Mouse (Mus musculus): ENCODE measurements at regions not wholly inside any gene's neighbourhood (a gene's known extent, or its start where the extent isn't known, plus 50 kb on each side); places are given as distances from the start of the nearest gene placed in this dataset.

DNA sequence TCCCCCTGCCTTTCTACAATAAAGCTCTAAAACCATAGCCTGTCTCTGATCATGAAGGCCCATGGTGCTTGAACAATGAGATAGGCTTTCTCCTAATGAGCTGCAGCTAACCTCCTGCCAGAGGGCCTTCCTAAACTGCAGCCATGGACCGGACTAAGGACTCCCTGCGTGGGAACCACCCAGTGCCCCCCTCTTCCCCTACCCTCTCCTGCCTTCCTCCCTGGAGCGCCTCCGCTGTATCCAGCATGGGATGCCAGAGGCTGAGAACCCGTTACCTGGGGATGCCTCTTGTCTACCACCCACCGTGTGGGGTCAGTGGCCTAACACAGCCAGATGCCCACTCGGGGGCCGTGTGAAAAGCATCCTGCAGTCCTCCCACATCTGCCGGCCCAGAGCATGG is 51.7 kb upstream of the Wls start:
- Histone ChIP-seq H3K9ac (replicated peaks) (no peak overlapping the region), H3K4me2 (ENCODE audit: low read depth, low read length) (no peak overlapping the region), H3K27ac (ENCODE audit: low read depth) (no peak overlapping the region), H3K4me1 (ENCODE audit: insufficient read depth) (no peaks in the 10 kb centered on the region), H3K27me3 (ENCODE audit: insufficient read depth, low read length) (no peaks in the 10 kb centered on the region), H3K9me3 (ENCODE audit: low read length) (no peaks in the 10 kb centered on the region), H3K36me3 (replicated peaks; ENCODE audit: insufficient read depth, low read length) (no peaks in the 10 kb centered on the region), H3K4me3 (ENCODE audit: low read depth, low read length) (no peak overlapping the region)
- no peak for DNase-seq
- TF ChIP-seq CTCF (IDR thresholded peaks at IDR 0.05; ENCODE audit: low read depth): no peak
- no peak for TF ChIP-seq EP300 (IDR thresholded peaks at IDR 0.05; ENCODE audit: low read depth)
- ATAC-seq: no peak
- 74% methylated on average over 9 of the region's 9 CpGs for WGBS (ENCODE audit: insufficient replicate concordance)
